Mouse (Mus musculus) liver, embryonic 14.5 days (tissue): ENCODE measurements at regions not wholly inside any gene's neighbourhood (a gene's known extent, or its start where the extent isn't known, plus 50 kb on each side); places are given as distances from the start of the nearest gene placed in this dataset.

Experiments used
- CTCF ChIP-seq: IDR thresholded peaks from 2 replicates; pipeline ENCODE4 v1.5.1; 2016; ENCODE audit warnings: antibody characterized with exemption, low read depth, control low read depth
- EP300 ChIP-seq: IDR thresholded peaks from 2 replicates; pipeline ENCODE4 v1.6.1; 2016; ENCODE audit warnings: antibody characterized with exemption, low read depth

GRCm38 (mm10) chr8:49108665-49109064 lies 264.9 kb upstream of the Tenm3 start:
- TF ChIP-seq CTCF (no peak), EP300 (no peak)
